Mouse (Mus musculus): ENCODE data around the gene Nat10.
A peak's percentile ranks its signal among the peaks of the same experiment; 100 is the strongest.

Gene Nat10

DNA sequence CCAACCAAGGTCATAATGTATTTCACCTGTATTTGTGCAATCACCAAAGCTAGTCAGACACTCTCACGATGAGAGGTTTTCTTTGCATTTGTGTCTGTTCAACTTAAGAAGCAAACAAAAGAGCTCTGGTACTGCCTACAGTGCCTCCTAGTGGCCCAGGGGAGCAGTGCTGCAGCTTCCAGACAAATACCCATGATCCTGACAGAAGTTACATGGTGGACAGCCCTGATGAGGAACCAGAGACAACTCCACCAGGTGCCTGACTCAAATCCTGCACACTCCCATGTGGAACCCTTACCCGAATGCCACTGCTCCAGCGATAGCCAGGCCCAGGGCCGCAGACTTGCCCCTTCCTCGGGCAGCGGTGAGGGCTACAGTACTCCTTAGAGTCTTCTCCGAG, 17.1 kb downstream of the Nat10 start:
- DNase-seq = no peak

DNA sequence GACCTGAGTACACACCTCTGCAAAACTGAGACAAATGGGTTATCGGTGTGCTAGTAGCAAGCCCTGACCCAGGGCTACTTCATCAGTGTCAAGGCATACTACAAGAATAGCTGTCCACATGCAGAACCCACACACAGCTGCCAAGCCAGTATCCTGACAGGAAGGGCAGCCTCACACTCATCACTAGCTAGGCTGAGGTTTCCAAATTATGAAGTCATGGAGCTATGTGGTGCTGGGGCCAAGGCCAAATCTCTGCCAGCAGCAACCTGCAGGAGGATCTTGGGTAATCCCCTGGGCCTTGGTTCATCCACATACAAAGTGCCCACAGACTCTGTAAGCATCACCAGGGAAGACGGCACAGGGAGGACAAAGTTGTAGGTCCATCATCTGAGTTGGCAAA, 17.5 kb downstream of the Nat10 start:
- DNase-seq = no peak

DNA sequence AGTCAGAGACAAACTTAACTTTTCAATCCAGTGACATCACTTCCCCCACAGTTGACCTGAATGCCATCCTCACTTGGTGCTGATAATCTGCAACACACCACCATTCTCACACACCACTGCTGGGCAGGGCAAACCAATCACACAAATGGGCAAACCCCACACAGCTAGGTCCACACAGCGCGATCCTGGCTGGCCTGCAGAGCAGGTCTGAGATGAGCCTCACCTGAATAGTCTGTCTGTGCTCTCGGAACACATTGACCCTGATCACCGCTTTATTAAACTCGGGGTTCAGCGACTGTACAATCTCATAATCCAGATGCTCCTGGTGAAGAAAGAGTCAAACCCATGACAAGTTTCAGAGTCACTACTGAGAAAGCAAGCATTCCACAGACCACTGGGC, 18.2 kb downstream of the Nat10 start:
- DNase-seq = no peak

DNA sequence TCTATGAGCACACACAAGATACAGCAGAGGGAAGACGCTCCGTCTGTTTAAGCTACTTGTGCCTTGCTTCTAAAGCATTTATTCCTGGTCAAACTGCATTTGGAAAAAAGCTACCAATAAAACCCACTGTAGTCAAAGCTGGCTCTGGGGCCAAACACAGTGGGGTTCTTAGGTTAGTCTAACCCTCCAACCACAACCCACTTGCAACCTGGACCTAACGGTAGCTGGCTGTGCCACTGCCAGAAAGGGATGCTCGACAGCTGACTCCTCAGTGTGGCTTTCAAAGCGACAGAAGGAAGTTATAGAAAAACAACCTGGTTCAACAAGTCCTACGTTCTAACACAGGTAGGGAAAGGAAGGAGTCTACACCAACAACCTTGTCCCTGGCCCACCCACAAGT, 29.6 kb downstream of the Nat10 start:
- no peak for DNase-seq

DNA sequence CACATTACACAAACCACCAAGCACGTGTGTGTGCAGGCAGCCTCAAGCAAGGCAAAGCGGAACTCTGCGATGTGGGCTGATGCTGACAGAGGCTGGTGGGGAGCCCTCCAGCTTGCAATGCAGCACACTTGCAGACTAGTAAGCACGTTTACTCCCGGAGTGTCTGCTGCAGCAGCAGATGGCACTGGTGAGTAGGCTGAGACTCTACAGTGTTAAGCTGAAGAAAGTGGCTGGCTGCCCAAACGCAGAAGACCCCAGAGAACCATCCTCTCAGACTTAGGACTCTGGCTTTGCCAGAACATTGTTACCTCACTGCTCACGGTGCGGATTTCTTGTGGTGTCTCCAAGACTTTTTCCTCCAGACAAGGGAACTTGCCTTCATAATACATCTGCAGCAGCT, 30.1 kb downstream of the Nat10 start:
- peak; percentile 75 for DNase-seq

DNA sequence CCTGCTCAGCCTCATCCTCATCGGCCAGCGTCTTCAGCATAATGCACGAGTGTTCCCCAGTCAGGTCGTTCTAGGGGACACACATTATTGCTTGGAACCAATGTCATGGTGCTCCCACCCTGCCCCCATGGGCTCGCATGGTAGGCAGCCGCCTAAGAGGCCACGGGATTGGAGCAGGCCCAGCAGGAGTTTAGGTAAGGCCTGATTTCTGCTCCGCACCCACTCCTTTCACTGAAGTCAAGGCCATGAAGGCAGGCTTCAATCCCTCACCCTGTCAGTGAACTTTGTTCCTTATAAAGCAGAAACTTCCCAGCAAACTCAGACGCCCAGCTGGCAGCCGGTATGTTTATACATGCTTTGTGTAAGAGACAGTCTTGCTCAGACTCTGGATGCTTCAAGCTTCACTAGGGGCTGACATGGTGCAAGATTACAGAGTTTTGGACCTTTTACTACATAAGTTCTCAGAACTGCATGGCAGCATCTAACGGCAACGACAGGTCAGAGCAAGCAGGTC, 33.0 kb downstream of the Nat10 start:
- no peak for DNase-seq

DNA sequence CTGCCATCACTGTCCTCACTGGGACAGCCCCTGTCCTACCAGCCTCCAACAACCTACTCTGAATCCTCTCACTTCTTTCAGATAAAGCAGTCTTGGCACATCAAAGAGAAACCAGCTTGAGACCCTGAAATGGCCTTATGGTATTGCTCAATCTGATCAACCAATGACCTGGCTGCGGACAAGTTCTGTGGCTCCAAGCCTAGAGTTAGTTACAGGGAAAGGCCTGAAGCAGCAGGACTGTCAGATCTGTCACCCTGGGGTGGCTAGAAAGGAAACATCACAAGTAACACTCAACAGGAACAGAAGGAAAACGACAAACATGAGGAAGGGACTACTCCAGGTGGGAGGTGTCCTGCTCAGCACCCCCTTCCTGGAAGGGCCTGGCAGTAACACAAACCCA, 36.5 kb downstream of the Nat10 start:
- no peak for DNase-seq

DNA sequence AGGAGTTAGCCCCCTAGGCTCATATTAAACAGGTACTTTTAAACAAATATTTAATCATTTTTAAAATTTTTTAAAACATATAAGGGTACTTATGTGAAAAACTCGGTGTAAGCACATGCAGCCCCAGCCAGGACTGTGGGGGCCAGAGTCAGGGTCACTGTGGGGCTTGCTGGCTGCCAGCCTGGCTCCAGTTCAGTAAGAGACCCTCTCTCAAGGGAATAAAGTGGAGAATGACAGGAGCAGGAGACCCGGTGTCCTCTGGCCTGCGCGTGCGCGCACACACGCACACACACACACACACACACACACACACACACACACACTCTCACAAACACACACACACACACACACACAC, 41.8 kb downstream of the Nat10 start:
- DNase-seq = no peak

DNA sequence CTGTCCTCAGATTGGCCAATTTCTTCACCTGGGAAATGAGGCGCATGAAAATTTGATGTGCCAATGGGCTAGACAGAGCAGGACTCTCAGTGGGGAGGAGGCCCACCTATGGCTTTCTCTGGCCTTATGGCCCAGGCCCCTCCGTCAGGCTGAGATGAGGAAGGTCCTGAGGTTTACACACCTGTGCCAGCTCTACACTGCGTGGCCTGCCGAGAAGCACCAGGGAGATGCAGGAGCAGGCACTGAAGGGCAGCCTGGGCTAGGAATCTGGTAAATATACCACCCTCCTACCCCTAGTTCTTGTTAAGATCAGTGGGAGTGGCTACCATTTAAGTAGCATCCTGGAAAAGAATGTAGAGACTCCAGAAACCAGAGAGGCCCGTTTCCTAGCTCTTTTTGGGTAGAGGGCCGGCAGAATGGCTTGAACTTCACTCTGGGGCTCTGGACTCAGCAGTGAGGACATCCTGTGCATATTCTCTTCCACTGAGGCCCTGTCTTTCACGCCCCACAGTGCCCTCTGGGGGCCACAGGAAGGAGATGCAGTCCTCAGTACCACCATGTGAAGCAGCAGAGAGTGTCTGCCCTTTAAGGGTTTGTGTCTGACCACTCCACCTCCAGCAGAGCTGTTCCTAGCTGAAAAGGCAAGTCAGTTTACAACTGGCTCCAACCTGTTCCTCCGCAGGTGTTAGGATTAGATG, 42.3 kb downstream of the Nat10 start:
- DNase-seq = peak; percentile 68

DNA sequence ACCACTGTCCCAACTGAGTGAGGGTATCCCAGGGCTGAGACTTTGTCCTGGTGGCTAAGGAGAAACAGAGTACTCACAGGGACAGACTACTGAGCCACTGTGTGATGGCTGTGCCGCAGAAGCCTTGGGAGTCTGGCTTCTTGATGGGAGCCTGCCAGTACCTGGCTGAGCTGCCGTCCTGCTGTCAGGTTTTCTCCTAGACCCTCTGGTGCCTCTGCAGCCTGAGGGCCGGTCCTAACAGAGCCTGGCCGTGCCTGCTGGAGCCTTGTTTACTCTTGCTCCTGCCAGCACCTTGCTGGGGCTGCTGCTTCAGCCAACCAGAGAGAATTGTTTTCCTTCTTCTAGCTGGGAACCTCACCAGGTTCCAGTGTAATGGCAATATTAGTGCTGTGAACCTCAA, 46.7 kb downstream of the Nat10 start:
- no peak for DNase-seq

DNA sequence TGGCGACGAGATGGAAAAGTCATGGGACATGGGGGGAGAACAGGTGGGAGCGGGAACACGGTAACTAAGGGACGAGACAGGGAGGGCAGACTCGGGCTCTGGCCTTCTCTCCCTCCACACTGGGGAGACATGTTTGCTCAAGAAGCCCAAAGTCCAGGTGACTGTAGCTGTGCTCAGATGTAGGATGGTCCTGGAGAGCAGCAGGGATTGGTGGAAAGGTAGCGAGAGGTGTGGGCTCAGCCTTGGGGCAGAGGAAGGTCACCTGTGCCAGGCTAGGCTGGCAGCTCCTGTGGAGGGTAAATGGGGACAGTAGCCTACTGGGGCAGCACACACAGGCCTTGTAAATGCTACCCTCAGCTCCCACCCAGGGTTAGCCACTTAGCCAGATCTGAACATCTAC, 47.2 kb downstream of the Nat10 start:
- no peak for DNase-seq

DNA sequence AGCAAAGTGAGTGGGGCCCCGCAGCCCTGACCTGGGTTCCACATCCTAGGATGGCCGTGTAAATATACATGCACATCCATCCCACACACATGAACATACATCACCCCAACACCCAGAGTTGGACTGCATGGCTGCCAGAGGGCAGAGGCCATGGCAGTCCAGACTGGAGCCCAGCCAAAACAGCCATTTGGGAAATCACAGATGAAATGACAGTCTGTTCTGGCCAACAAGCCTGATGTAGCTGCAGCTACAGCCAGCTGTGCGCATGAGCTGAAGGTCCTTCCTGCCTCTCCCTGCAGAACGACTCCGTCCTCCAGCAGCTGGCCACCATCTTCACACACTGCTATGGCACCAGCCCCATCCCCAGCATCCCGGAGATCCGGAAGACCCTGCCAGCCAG, 50.2 kb downstream of the Nat10 start:
- DNase-seq = no peak

DNA sequence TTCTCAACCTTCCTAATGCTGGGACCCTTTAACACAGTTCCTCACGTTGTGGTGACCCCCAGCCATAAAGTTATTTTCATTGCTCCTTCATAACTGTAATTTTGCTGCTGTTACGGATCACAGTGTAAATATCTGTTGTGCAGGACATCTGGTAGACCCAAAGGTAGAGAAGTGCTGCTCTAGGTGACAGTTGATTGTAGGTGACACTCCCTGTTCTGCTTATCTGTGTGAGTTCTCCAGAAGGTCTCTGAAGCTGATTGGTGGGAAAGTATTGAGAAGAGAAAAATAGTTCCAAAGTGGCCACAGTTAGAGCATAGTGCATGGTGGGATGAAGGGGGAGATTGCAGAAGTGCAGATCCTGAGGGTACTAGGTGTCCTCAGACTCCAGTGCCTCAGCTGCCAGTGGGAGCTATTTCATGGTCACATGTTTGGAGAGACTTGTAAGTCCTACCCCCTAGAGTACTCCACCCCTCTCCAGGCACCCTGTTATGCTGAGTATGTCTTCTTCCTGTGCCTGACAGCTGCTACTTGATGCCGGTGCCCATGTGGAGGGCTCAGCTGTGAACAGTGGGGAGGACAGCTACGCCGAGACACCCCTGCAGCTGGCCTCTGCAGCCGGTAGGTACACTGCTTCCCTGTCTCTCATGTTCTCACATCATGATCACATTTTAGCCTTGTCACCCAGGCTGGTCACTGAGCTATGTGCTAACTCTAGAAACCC, 53.9 kb downstream of the Nat10 start:
- no peak for DNase-seq

DNA sequence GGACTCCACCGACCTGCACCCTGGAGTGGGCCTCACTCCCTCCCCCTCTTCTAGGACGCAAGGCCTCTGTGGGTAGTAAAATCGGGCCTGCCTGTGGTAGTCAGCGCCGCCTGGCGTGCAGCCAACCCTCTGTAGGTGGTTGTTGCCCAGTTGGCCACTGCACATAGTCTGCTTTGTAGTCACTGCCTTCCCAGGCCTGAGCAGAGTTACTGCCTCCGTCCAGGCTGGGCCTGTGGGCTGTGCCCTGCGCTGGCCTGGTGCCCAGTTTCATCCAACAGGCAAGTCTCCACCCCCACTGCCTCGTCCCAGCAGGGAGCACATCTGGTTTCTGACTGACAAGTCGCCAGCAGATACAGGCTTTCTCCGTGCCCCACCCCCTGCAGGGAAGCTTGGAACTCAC, 54.8 kb downstream of the Nat10 start:
- DNase-seq = peak; percentile 45

DNA sequence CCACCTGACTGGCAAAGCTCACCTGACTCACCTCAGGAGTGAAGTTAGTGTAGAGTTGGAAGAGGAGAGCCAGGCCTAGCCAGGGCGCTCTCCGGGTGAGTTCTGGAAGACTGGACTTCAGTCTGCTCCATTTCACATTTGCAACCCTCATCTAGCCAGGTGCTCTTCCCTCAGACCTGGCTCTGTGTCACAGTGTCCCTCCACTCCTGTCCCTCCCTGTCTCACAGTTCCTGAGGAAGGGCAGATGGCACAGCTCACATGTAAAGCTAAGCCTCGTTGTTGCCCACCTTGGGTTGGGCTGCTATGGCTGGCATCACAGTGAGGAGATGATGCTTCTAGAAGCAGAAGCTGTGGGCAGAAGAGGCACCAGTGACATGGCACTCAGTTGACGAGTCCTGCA, 55.2 kb downstream of the Nat10 start:
- DNase-seq = no peak

DNA sequence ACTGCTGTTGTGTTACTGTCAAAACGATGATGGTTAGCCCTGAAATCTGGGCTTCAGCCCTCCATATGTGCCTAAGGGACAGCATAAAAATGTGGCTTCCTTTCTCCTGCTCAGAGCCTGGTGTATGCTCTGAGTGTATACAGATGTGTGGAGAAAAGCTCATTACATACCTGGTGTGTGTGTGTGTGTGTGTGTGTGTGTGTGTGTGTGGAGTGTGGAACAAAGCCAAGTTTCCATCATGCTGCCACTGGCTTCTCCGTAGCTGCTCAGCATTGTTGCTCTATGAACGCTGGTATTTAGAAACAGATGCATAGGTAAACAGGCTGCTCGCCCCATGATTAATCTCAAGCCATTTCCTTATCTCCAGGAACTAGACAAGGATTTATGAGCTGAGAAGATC, 57.2 kb downstream of the Nat10 start:
- DNase-seq = no peak

DNA sequence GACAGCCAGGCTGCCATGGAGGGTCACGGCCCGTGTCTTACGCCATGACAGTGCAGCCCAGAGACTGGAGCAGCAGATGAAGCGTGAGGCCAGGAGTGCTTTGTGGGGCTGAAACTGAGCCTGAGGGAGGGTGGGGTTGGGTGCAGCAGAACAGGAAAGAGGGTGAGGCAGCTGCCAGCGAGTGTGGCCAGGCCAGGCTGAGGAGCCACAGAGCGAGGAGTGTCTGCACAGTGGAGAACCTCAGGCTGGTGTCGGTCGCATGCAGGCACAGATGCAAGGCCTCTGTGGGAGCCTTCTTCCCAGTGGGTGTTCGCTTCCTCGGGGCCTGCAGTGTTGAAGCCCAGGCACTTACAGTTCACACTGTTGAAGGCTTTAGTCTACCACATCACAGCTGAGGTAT, 57.7 kb downstream of the Nat10 start:
- no peak for DNase-seq

DNA sequence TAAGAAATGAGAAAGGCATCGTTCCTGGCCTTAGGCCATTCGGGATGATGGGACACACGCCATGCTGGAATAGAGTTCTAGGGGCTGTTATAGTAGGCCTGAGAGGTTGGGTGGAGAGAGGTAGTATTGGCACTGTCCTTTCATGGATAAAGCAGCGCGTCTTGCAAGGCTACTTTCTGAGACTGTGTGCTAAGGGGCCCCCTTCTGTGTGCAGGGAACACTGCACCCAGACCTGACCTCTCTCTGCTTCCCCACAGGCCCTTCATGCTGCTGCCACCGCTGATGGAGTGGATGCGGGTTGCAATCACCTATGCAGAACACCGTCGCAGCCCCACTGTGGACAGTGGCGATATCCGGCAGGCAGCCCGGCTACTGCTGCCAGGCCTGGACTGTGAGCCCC, 60.6 kb downstream of the Nat10 start:
- DNase-seq = no peak

DNA sequence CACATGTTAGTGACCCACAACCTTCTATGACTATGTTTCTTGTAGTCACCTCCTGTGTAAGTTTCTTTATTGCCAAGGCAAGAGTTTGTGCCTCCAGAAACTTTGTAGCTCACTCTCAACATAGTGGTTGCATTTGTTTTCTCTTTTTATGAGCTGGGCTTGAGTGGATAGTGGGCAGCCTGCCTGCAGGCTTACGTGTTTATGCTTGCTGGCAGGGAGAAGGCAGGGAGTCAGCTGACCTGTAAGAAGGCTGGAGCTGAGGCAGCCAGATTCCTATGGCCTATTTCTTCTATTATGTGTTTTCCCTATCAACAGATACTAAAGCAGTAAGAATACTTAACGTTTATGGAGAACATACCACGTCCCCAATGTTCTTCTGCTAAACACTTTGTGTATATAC, 64.9 kb downstream of the Nat10 start:
- DNase-seq = no peak

DNA sequence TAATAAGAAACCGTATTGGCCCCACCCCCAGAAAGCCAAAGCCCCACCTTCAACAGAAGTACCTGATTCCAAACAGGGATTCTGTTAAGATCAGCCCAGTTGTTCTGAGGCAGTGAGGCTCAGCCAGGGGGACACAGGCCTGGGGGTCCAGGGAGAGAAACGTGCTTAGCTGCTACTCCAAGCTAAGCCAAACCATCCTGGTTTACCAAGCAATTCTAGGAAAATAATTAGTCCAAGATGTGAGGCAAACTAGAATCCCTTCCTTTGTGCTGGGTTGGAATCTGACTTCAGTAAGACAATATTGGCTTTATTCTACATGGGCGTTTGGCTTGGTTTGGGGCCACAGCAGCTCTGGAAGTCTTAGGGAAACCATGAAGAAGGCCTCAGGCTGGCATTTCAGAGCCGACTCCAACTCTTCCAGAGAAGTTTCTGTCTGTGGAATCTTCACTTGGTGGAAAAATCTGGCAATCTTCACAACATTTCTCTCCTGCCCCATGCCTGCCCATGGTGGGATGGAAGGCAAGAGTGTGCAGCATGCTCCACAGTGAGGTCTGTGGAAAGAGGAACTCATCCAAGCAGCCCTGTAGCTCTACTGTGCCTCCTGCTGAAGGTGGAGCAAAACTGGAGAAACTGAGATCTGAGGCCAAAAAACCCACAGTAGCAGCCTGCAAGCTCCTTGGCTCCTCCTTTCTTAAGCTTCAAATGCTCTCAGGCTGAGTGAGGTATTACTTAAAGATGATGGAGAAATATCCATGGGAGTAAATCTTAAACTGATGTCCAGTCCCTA, 66.1 kb downstream of the Nat10 start:
- no peak for DNase-seq

DNA sequence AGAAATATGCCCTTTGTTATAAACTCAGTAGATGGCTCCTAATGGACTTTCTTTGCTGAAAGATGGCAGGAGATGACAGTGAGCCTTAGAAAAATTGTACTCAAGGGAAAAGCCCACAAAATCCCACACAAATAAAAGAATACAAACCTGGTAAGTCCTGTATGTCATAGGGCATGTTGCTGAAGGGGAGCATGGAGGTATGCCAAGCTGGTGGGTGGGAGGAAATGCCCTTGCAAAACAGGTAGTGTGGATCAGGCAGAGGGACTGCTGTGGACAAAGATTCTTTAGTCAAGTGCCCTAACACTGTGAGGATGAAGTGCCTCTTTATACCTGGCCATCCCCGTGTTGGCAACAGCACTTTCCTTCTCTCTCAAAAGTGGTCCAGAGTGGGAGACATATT, 68.3 kb downstream of the Nat10 start:
- no peak for DNase-seq

DNA sequence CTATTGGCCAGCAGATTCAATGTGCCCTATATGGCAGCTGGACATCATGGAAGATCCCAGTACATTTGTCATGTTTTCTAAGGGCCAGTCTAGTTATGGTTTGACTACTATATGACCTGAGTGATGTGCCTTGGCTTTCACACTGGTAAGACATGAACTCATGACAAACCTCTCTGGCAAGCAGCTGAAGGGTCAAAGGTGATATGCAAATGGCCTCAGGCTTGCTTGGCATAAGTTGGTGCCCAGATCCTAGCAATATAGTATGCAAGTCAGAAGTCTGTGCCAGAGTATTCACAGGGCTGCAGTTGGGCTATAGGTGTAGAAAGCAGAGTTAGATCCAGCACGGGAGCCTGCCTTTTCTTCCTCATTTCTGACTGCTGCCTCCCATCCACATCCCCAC, 69.8 kb downstream of the Nat10 start:
- no peak for DNase-seq

DNA sequence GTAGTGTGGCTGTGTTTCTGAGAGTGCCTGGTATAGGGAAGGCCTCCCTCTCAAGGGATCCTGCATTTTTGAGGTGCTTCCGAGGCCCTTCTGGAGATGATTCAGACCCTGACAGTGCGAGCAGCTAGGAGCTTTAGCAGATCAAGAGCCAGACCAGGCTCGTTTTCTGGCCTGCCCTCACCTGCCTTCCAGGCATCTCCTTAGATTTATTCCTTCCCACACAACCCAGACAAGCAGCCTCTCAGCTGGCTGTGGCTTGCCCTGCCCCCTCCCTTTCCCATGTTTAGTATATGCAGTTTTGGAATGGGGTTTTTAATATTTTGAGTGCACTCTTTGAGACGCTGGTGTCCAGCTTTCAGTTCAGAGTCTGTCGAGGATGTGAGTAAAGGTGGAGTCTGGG, 70.2 kb downstream of the Nat10 start:
- no peak for DNase-seq

DNA sequence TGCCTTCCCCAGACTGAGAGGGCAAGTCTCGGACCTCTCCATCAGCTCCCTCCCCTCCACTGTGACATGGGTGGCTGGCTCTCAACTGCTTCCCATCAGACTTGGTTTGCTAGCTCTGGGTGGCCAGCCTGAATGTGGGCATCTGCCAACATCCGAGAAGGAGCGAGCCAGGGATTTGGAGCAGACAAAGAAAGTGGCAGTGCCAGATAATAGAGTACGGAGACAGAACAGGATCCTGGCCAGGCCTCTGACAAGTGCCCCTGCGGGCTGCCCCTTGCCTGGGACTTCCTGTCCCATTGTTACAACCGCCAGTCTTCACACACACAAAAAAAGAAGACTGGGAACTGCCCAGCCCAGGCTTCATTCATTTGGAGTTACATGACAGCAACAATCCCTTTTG, 70.6 kb downstream of the Nat10 start:
- no peak for DNase-seq

Measured in right cerebral cortex, postnatal 25 days (tissue).